Mouse (Mus musculus) CD8-positive naive resting alpha-beta T cell, adult 2 months (primary cell): ENCODE results near the gene Omp.
"Not testable (repeated sequence)": the region's sequence is repeated elsewhere in the genome, so short reads cannot be mapped to it uniquely, and the experiment has no call there.

Experiments used
- DNase-seq, 2 experiments: peaks; one replicate each; pipeline ENCODE4 v3.0.0; 2022; ENCODE audit warnings: low read depth in 2 of 2, low spot score in 2 of 2

Gene Omp

GRCm38 (mm10) chr7:98145402-98145801, at the start of gene Omp:
Gene Omp (minus strand): TSS chr7:98145502.
- DNase-seq: no peak

- DNase-seq: peak in 1 of 2 experiments; percentile 24
Measured at GRCm38 (mm10) chr7:98194026-98194792, 48.9 kb upstream of the Omp start.

GRCm38 (mm10) chr7:98193515-98194025, 48.3 kb upstream of the Omp start:
- peak; percentile 16 to 35 for DNase-seq

GRCm38 (mm10) chr7:98191571-98192250, 46.4 kb upstream of the Omp start:
- DNase-seq: no peak

- DNase-seq: no peak
Measured at GRCm38 (mm10) chr7:98190578-98190977, 45.3 kb upstream of the Omp start.

GRCm38 (mm10) chr7:98189745-98190144, 44.4 kb upstream of the Omp start:
- no peak for DNase-seq

GRCm38 (mm10) chr7:98188680-98189079, 43.4 kb upstream of the Omp start:
- DNase-seq: no peak

GRCm38 (mm10) chr7:98188238-98188637, 42.9 kb upstream of the Omp start:
- no peak for DNase-seq

- not testable (repeated sequence) for DNase-seq
Measured at GRCm38 (mm10) chr7:98187332-98187731, 42.0 kb upstream of the Omp start.

GRCm38 (mm10) chr7:98186637-98187036, 41.3 kb upstream of the Omp start:
- DNase-seq: no peak

GRCm38 (mm10) chr7:98185326-98185725, 40.0 kb upstream of the Omp start:
- no peak for DNase-seq

- no peak for DNase-seq
Measured at GRCm38 (mm10) chr7:98178560-98179231, 33.4 kb upstream of the Omp start.

- peak; percentile 34 to 62 for DNase-seq
Measured at GRCm38 (mm10) chr7:98177929-98178559, 32.7 kb upstream of the Omp start, which contains the start of gene Capn5. Gene Capn5 (minus strand): TSS chr7:98178274.

- no peak for DNase-seq
Measured at GRCm38 (mm10) chr7:98177566-98177928, 32.2 kb upstream of the Omp start.

- DNase-seq: no peak
Measured at GRCm38 (mm10) chr7:98177071-98177485, 31.8 kb upstream of the Omp start.

- DNase-seq: no peak
Measured at GRCm38 (mm10) chr7:98176322-98177070, 31.2 kb upstream of the Omp start.

GRCm38 (mm10) chr7:98174883-98175755, 29.8 kb upstream of the Omp start:
- no peak for DNase-seq

- DNase-seq: no peak
Measured at GRCm38 (mm10) chr7:98173408-98173807, 28.1 kb upstream of the Omp start.

GRCm38 (mm10) chr7:98172661-98173060, 27.4 kb upstream of the Omp start:
- DNase-seq: no peak
